Mouse (Mus musculus): ENCODE measurements at regions not wholly inside any gene's neighbourhood (a gene's known extent, or its start where the extent isn't known, plus 50 kb on each side); places are given as distances from the start of the nearest gene placed in this dataset.
"Not testable (repeated sequence)": the region's sequence is repeated elsewhere in the genome, so short reads cannot be mapped to it uniquely, and the experiment has no call there.

DNA sequence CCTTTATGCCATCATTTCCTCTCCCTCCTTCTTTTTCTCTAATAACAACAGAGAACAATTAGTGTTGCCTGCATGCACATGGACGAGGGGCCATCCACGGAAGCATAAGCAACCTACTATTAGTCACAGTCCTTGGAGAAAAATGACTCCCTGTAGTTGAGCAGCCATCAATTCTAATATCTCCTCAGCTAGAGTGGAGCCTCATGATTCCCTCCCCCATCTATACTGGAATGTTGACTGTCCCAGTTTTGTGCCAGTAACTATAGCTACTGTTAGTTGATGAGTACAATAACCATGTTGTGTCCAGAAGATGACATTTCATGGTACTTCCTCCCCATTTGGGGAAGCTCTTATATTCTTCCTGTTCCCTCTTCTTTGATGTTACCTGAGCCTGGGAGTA lies 64.3 kb upstream of the Rtn4 start:
- Histone ChIP-seq H3K9me3 (ENCODE audit: control insufficient read depth, low read length) (no peaks in the 10 kb centered on the region), H3K27ac (ENCODE audit: low read length) (no peak overlapping the region), H3K27me3 (replicated peaks; ENCODE audit: control insufficient read depth, insufficient read depth, low read length) (no peaks in the 10 kb centered on the region), H3K4me1 (ENCODE audit: control insufficient read depth, insufficient read depth, low read length) (no peaks in the 10 kb centered on the region; the same call in 1 of the 2 replicates), H3K36me3 (ENCODE audit: control insufficient read depth, insufficient read depth, low read length) (no peaks in the 10 kb centered on the region), H3K4me2 (ENCODE audit: low read depth, low read length) (no peak overlapping the region), H3K4me3 (ENCODE audit: low read length) (no peak overlapping the region), H3K9ac (ENCODE audit: low read depth, low read length) (no peak overlapping the region)
- no peak for ATAC-seq
- WGBS = 72% methylated on average over 2 of the region's 2 CpGs

DNA sequence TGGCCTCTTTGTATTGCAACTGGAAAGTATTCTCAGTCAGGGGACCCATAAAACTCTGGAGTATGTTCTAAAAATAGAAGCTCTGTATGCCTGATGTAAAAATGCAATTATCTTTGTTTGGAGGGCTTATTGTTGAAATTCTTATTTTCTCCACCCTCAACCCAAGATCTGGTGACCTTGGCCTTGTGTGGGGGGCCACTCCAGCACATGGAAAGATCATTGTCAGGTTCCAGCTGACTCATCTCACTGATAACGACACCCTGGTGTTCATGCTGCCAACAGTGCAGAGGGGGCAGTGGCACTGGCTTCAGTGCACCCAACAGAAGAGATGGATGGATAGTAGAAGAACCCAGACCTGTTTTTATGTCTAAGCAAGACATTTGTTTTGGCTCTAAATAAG lies 60.3 kb upstream of the Rtn4 start:
- 44% methylated on average over 1 of the region's 1 CpGs for WGBS
- no peak for ATAC-seq
- no peaks in the 10 kb centered on the region for H3K9me3 ChIP-seq (ENCODE audit: control insufficient read depth, low read length)
- no peak overlapping the region for H3K9ac ChIP-seq (ENCODE audit: low read depth, low read length)
- no peak overlapping the region for H3K27ac ChIP-seq (ENCODE audit: low read length)
- H3K4me2 ChIP-seq (ENCODE audit: low read depth, low read length) = no peak overlapping the region
- H3K4me1 ChIP-seq (ENCODE audit: control insufficient read depth, insufficient read depth, low read length) = peaks cover 9% of the 10 kb centered on the region
- H3K27me3 ChIP-seq (replicated peaks; ENCODE audit: control insufficient read depth, insufficient read depth, low read length) = no peaks in the 10 kb centered on the region
- H3K36me3 ChIP-seq (ENCODE audit: control insufficient read depth, insufficient read depth, low read length) = no peaks in the 10 kb centered on the region
- no peak overlapping the region for H3K4me3 ChIP-seq (ENCODE audit: low read length)

DNA sequence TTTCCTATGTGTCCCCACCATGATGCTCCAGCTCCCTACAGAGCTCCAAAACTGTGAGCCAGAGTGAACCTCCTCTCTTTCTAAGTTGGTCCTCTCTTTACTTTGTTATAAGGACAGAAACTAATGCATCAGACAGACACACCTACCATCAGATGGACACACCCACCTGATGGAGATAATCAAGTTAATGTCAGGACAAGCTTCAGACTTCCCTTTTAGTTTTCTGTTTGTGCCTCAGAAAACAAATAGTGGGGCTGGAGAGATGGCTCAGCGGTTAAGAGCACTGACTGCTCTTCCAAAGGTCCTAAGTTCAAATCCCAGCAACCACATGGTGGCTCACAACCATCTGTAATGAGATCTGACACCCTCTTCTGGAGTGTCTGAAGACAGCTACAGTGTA lies 59.5 kb upstream of the Rtn4 start:
- not testable (repeated sequence) for H3K27ac ChIP-seq (ENCODE audit: low read length); H3K27me3 ChIP-seq (replicated peaks; ENCODE audit: control insufficient read depth, insufficient read depth, low read length); ATAC-seq; H3K9me3 ChIP-seq (ENCODE audit: control insufficient read depth, low read length); H3K4me2 ChIP-seq (ENCODE audit: low read depth, low read length); H3K4me3 ChIP-seq (ENCODE audit: low read length); H3K9ac ChIP-seq (ENCODE audit: low read depth, low read length); H3K36me3 ChIP-seq (ENCODE audit: control insufficient read depth, insufficient read depth, low read length)
- peaks cover 13% of the 10 kb centered on the region for H3K4me1 ChIP-seq (ENCODE audit: control insufficient read depth, insufficient read depth, low read length)
- 64% methylated on average over 1 of the region's 1 CpGs for WGBS

DNA sequence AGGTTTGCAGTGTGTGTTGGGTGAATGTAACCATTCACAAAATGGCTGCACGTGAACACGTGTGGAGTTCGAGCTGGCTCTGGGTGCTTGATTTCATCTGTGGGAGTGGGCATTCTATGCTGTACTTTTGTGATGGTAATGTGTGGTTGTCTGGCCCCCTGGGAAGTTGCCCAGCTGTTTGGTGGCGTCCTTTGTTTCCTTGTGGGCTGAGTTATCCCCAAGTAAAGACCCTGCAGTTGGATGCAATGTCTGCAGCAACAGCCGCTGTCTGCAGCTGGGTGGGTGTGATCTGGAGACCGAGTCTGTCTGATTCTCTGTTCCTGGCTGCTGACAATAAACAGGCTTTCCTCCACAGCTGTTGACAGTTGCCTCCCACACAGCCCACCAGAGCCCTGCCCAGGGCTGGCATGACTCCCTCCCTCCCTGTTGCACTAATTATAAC lies 56.0 kb upstream of the Rtn4 start:
- H3K27ac ChIP-seq (ENCODE audit: low read length) = peak overlapping the region; percentile 61; the same call in 1 of the 2 replicates
- H3K9ac ChIP-seq (ENCODE audit: low read depth, low read length) = no peak overlapping the region
- no peaks in the 10 kb centered on the region for H3K36me3 ChIP-seq (ENCODE audit: control insufficient read depth, insufficient read depth, low read length)
- no peak overlapping the region for H3K4me3 ChIP-seq (ENCODE audit: low read length)
- ATAC-seq = peak; percentile 50
- WGBS = 54% methylated on average over 6 of the region's 6 CpGs
- H3K4me2 ChIP-seq (ENCODE audit: low read depth, low read length) = no peak overlapping the region
- no peaks in the 10 kb centered on the region for H3K9me3 ChIP-seq (ENCODE audit: control insufficient read depth, low read length)
- H3K4me1 ChIP-seq (ENCODE audit: control insufficient read depth, insufficient read depth, low read length) = peaks cover 13% of the 10 kb centered on the region
- no peaks in the 10 kb centered on the region for H3K27me3 ChIP-seq (replicated peaks; ENCODE audit: control insufficient read depth, insufficient read depth, low read length)

GRCm38 (mm10) chr11:29638093-29638669 lies 54.6 kb upstream of the Rtn4 start:
- WGBS = 70% methylated on average over 8 of the region's 8 CpGs
- H3K9me3 ChIP-seq (ENCODE audit: control insufficient read depth, low read length) = no peaks in the 10 kb centered on the region
- H3K36me3 ChIP-seq (ENCODE audit: control insufficient read depth, insufficient read depth, low read length) = no peaks in the 10 kb centered on the region
- H3K9ac ChIP-seq (ENCODE audit: low read depth, low read length) = no peak overlapping the region
- peak; percentile 91 for ATAC-seq
- H3K4me2 ChIP-seq (ENCODE audit: low read depth, low read length) = no peak overlapping the region
- peak overlapping the region; percentile 61 for H3K27ac ChIP-seq (ENCODE audit: low read length)
- H3K4me3 ChIP-seq (ENCODE audit: low read length) = no peak overlapping the region
- H3K4me1 ChIP-seq (ENCODE audit: control insufficient read depth, insufficient read depth, low read length) = peaks cover 13% of the 10 kb centered on the region
- no peaks in the 10 kb centered on the region for H3K27me3 ChIP-seq (replicated peaks; ENCODE audit: control insufficient read depth, insufficient read depth, low read length)

DNA sequence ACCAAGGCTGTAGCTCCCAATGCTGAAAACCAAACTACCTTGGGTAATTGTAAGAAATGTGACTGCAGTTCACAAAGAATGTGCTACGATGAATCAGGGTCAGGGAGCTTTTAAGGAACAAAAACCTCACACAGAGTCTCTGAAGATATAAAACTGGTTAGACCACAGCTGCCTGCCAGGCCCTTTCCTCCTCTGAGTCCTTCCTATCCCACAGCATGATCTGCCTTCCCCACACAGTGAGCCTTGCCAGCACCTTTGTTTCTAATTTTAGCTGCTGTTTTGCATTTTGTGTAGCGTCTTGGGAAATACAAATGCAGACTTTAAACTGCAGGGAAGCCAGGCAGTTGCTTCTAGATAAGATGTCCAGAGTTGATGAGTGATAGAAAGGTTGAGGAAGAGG lies 53.9 kb upstream of the Rtn4 start:
- Histone ChIP-seq H3K4me2 (ENCODE audit: low read depth, low read length) (no peak overlapping the region), H3K4me3 (ENCODE audit: low read length) (no peak overlapping the region), H3K4me1 (ENCODE audit: control insufficient read depth, insufficient read depth, low read length) (peaks cover 13% of the 10 kb centered on the region), H3K9me3 (ENCODE audit: control insufficient read depth, low read length) (no peaks in the 10 kb centered on the region), H3K9ac (ENCODE audit: low read depth, low read length) (no peak overlapping the region), H3K27ac (ENCODE audit: low read length) (peak overlapping the region; percentile 49; the same call in 1 of the 2 replicates), H3K36me3 (ENCODE audit: control insufficient read depth, insufficient read depth, low read length) (no peaks in the 10 kb centered on the region), H3K27me3 (replicated peaks; ENCODE audit: control insufficient read depth, insufficient read depth, low read length) (no peaks in the 10 kb centered on the region)
- ATAC-seq = no peak
- 21% methylated on average over 2 of the region's 2 CpGs for WGBS

Measured in intestine, embryonic 16.5 days (tissue).